Mouse (Mus musculus): ENCODE measurements around the gene Adnp. TPM values are rescaled to one million over a fixed set of nuclear protein-coding genes. Genes with fewer than 3 reads are reported as not detected.

Gene Adnp
- polyA plus RNA-seq, 1 experiment from 2014 or later, result 4.1 TPM

- H3K4me2 ChIP-seq (replicated peaks; ENCODE audit: low read depth, low read length), result no peak overlapping the region
- no peaks in the 10 kb centered on the region for H3K9me3 ChIP-seq (ENCODE audit: control insufficient read depth, low read depth, low read length)
- H3K27me3 ChIP-seq (ENCODE audit: control insufficient read depth, insufficient read depth, low read length), result no peaks in the 10 kb centered on the region
- no peaks in the 10 kb centered on the region for H3K36me3 ChIP-seq (ENCODE audit: control insufficient read depth, insufficient read depth, low read length)
- no peak overlapping the region for H3K4me3 ChIP-seq (ENCODE audit: low read depth, low read length)
- ATAC-seq (ENCODE audit: insufficient number of reproducible peaks, insufficient read depth, low FRiP score, low read depth), result no peak
- H3K4me1 ChIP-seq (ENCODE audit: control insufficient read depth, insufficient read depth, low read length), result no peaks in the 10 kb centered on the region
- 76% methylated on average over 4 of the region's 4 CpGs for WGBS
- no peak overlapping the region for H3K9ac ChIP-seq (replicated peaks; ENCODE audit: low read depth, low read length)
- H3K27ac ChIP-seq (ENCODE audit: low read length), result no peak overlapping the region
These were observed 36.4 kb upstream of the Adnp start for GRCm38 (mm10) chr2:168243278-168243677.

- Histone ChIP-seq H3K4me3 (ENCODE audit: low read depth, low read length) (no peak overlapping the region), H3K9me3 (ENCODE audit: control insufficient read depth, low read depth, low read length) (no peaks in the 10 kb centered on the region)
- no peak for ATAC-seq (ENCODE audit: insufficient number of reproducible peaks, insufficient read depth, low FRiP score, low read depth)
These were observed 35.9 kb upstream of the Adnp start for GRCm38 (mm10) chr2:168242841-168243240.

GRCm38 (mm10) chr2:168238335-168238734 is 31.4 kb upstream of the Adnp start:
- Histone ChIP-seq H3K4me2 (replicated peaks; ENCODE audit: low read depth, low read length) (no peak overlapping the region), H3K27ac (ENCODE audit: low read length) (no peak overlapping the region), H3K36me3 (ENCODE audit: control insufficient read depth, insufficient read depth, low read length) (no peaks in the 10 kb centered on the region), H3K4me1 (ENCODE audit: control insufficient read depth, insufficient read depth, low read length) (no peaks in the 10 kb centered on the region), H3K4me3 (ENCODE audit: low read depth, low read length) (no peak overlapping the region), H3K27me3 (ENCODE audit: control insufficient read depth, insufficient read depth, low read length) (no peaks in the 10 kb centered on the region), H3K9ac (replicated peaks; ENCODE audit: low read depth, low read length) (no peak overlapping the region), H3K9me3 (ENCODE audit: control insufficient read depth, low read depth, low read length) (no peaks in the 10 kb centered on the region)
- WGBS, result 92% methylated on average over 4 of the region's 4 CpGs
- no peak for ATAC-seq (ENCODE audit: insufficient number of reproducible peaks, insufficient read depth, low FRiP score, low read depth)

More at GRCm38 (mm10) chr2:168242841-168243240, 35.9 kb upstream of the Adnp start:
- no peak overlapping the region for H3K9ac ChIP-seq (replicated peaks; ENCODE audit: low read depth, low read length)
- no peak overlapping the region for H3K4me2 ChIP-seq (replicated peaks; ENCODE audit: low read depth, low read length)
- H3K27ac ChIP-seq (ENCODE audit: low read length), result no peak overlapping the region
- no peaks in the 10 kb centered on the region for H3K36me3 ChIP-seq (ENCODE audit: control insufficient read depth, insufficient read depth, low read length)
- no peaks in the 10 kb centered on the region for H3K27me3 ChIP-seq (ENCODE audit: control insufficient read depth, insufficient read depth, low read length)
- no peaks in the 10 kb centered on the region for H3K4me1 ChIP-seq (ENCODE audit: control insufficient read depth, insufficient read depth, low read length)

- WGBS, result 86% methylated on average over 5 of the region's 5 CpGs
- Histone ChIP-seq H3K4me3 (ENCODE audit: low read depth, low read length) (no peak overlapping the region), H3K36me3 (ENCODE audit: control insufficient read depth, insufficient read depth, low read length) (no peaks in the 10 kb centered on the region; the same call in 1 of the 2 replicates), H3K27me3 (ENCODE audit: control insufficient read depth, insufficient read depth, low read length) (no peaks in the 10 kb centered on the region), H3K4me2 (replicated peaks; ENCODE audit: low read depth, low read length) (no peak overlapping the region), H3K9me3 (ENCODE audit: control insufficient read depth, low read depth, low read length) (no peaks in the 10 kb centered on the region), H3K9ac (replicated peaks; ENCODE audit: low read depth, low read length) (no peak overlapping the region), H3K4me1 (ENCODE audit: control insufficient read depth, insufficient read depth, low read length) (peaks cover 21% of the 10 kb centered on the region), H3K27ac (ENCODE audit: low read length) (no peak overlapping the region)
- no peak for ATAC-seq (ENCODE audit: insufficient number of reproducible peaks, insufficient read depth, low FRiP score, low read depth)
These were observed 26.4 kb upstream of the Adnp start for GRCm38 (mm10) chr2:168233286-168233685.

- H3K27ac ChIP-seq (ENCODE audit: low read length), result no peak overlapping the region
- H3K4me1 ChIP-seq (ENCODE audit: control insufficient read depth, insufficient read depth, low read length), result peaks cover 21% of the 10 kb centered on the region
- ATAC-seq (ENCODE audit: insufficient number of reproducible peaks, insufficient read depth, low FRiP score, low read depth), result no peak
- H3K9ac ChIP-seq (replicated peaks; ENCODE audit: low read depth, low read length), result peak overlapping the region; percentile 73
- peaks cover 4% of the 10 kb centered on the region; the same call in 1 of the 2 replicates for H3K36me3 ChIP-seq (ENCODE audit: control insufficient read depth, insufficient read depth, low read length)
- H3K4me2 ChIP-seq (replicated peaks; ENCODE audit: low read depth, low read length), result peak overlapping the region; percentile 99
- no peaks in the 10 kb centered on the region for H3K9me3 ChIP-seq (ENCODE audit: control insufficient read depth, low read depth, low read length)
- WGBS, result 54% methylated on average over 33 of the region's 33 CpGs
- H3K4me3 ChIP-seq (ENCODE audit: low read depth, low read length), result peak overlapping the region; percentile 100
- no peaks in the 10 kb centered on the region for H3K27me3 ChIP-seq (ENCODE audit: control insufficient read depth, insufficient read depth, low read length)
These were observed 24.5 kb upstream of the Adnp start for GRCm38 (mm10) chr2:168231471-168231829.

GRCm38 (mm10) chr2:168230773-168231470 is 24.0 kb upstream of the Adnp start:
- peak overlapping the region; percentile 73 for H3K9ac ChIP-seq (replicated peaks; ENCODE audit: low read depth, low read length)
- H3K9me3 ChIP-seq (ENCODE audit: control insufficient read depth, low read depth, low read length), result no peaks in the 10 kb centered on the region
- H3K27ac ChIP-seq (ENCODE audit: low read length), result peak overlapping the region; percentile 92
- H3K36me3 ChIP-seq (ENCODE audit: control insufficient read depth, insufficient read depth, low read length), result peaks cover 8% of the 10 kb centered on the region; the same call in 1 of the 2 replicates
- H3K4me1 ChIP-seq (ENCODE audit: control insufficient read depth, insufficient read depth, low read length), result peaks cover 21% of the 10 kb centered on the region
- ATAC-seq (ENCODE audit: insufficient number of reproducible peaks, insufficient read depth, low FRiP score, low read depth), result peak; percentile 14; the same call in 1 of the 2 replicates
- H3K4me3 ChIP-seq (ENCODE audit: low read depth, low read length), result peak overlapping the region; percentile 100
- peak overlapping the region; percentile 99 for H3K4me2 ChIP-seq (replicated peaks; ENCODE audit: low read depth, low read length)
- WGBS, result 2% methylated on average over 83 of the region's 105 CpGs
- H3K27me3 ChIP-seq (ENCODE audit: control insufficient read depth, insufficient read depth, low read length), result no peaks in the 10 kb centered on the region

- H3K9ac ChIP-seq (replicated peaks; ENCODE audit: low read depth, low read length), result peak within 1 kb of the TSS; percentile 73
- peak; percentile 78 for ATAC-seq (ENCODE audit: insufficient number of reproducible peaks, insufficient read depth, low FRiP score, low read depth)
- H3K27me3 ChIP-seq (ENCODE audit: control insufficient read depth, insufficient read depth, low read length), result no peaks in the 10 kb centered on the region
- H3K36me3 ChIP-seq (ENCODE audit: control insufficient read depth, insufficient read depth, low read length), result peaks cover 15% of the 10 kb centered on the region
- no peaks in the 10 kb centered on the region for H3K9me3 ChIP-seq (ENCODE audit: control insufficient read depth, low read depth, low read length)
- peak within 1 kb of the TSS; percentile 100 for H3K4me3 ChIP-seq (ENCODE audit: low read depth, low read length)
- H3K4me1 ChIP-seq (ENCODE audit: control insufficient read depth, insufficient read depth, low read length), result peaks cover 21% of the 10 kb centered on the region
- peak within 1 kb of the TSS; percentile 99 for H3K4me2 ChIP-seq (replicated peaks; ENCODE audit: low read depth, low read length)
- H3K27ac ChIP-seq (ENCODE audit: low read length), result peak within 1 kb of the TSS; percentile 92
- WGBS, result under 1% methylated on average over 73 of the region's 73 CpGs
These were observed 23.3 kb upstream of the Adnp start, which contains the start of the genes Gm20716, Dpm1 and Mocs3 for GRCm38 (mm10) chr2:168230026-168230728. Gene Gm20716, minus strand, starts transcription at chr2:168230364. Gene Dpm1, minus strand, starts transcription at chr2:168230591. Gene Mocs3, plus strand, starts transcription at chr2:168230622.

GRCm38 (mm10) chr2:168229116-168230025 is 22.5 kb upstream of the Adnp start:
- H3K9me3 ChIP-seq (ENCODE audit: control insufficient read depth, low read depth, low read length), result no peaks in the 10 kb centered on the region
- 19% methylated on average over 41 of the region's 41 CpGs for WGBS
- peaks cover 23% of the 10 kb centered on the region for H3K36me3 ChIP-seq (ENCODE audit: control insufficient read depth, insufficient read depth, low read length)
- no peak overlapping the region for H3K27ac ChIP-seq (ENCODE audit: low read length)
- peak overlapping the region; percentile 77 for H3K4me2 ChIP-seq (replicated peaks; ENCODE audit: low read depth, low read length)
- H3K4me1 ChIP-seq (ENCODE audit: control insufficient read depth, insufficient read depth, low read length), result peaks cover 21% of the 10 kb centered on the region
- H3K9ac ChIP-seq (replicated peaks; ENCODE audit: low read depth, low read length), result peak overlapping the region; percentile 73
- H3K4me3 ChIP-seq (ENCODE audit: low read depth, low read length), result peak overlapping the region; percentile 100
- no peaks in the 10 kb centered on the region for H3K27me3 ChIP-seq (ENCODE audit: control insufficient read depth, insufficient read depth, low read length)
- ATAC-seq (ENCODE audit: insufficient number of reproducible peaks, insufficient read depth, low FRiP score, low read depth), result no peak
